Mouse (Mus musculus) embryonic fibroblast, embryonic 13.5 days (primary cell): ENCODE data around the gene 2310057M21Rik.

Experiments
- CTCF ChIP-seq: IDR thresholded peaks from 2 replicates; pipeline ENCODE4 v1.5.1; 2011; ENCODE audit warnings: mild to moderate bottlenecking, control low read depth, low read length, moderate library complexity, borderline replicate concordance; ENCODE audit not compliant: insufficient read depth
- POLR2A ChIP-seq: IDR thresholded peaks from 2 replicates; pipeline ENCODE4 v1.6.1; 2011; ENCODE audit warnings: low read depth, mild to moderate bottlenecking, control low read depth, low read length, moderate library complexity

- TF ChIP-seq POLR2A, result no peak
- no peak for TF ChIP-seq CTCF
These were observed 1.6 kb upstream of the 2310057M21Rik start for GRCm38 (mm10) chr7:131364131-131364530.
